Mouse (Mus musculus): Measurements from ENCODE around the gene App. TPM values are rescaled to one million over a fixed set of nuclear protein-coding genes. Genes with fewer than 3 reads are reported as not detected.

The App gene
- total and polyA plus RNA-seq, 2 experiments = 28.9 to 29.9 TPM

DNA sequence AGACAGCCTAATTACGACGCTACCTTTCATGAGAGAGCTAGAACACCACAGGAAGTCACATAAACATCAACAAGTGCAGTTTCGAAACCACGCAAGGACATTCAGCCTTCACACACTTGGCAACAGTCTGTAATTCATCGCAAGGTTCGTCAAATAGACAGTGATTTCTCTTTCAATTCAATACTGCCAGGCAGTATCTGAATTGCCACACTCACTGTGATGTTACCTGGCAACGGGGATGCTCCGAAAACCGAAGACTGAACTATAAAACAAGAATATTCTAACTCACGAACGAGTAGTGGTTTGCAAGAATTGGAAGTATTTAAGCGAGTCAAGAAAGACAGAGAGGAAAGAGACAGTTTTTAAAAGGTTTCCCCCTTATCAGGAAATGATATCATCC is 142.8 kb downstream of the App start:
- no peak overlapping the region for H3K27ac ChIP-seq (replicated peaks; ENCODE audit: insufficient read depth, low read depth, low read length)
- no peak overlapping the region for H3K4me3 ChIP-seq (ENCODE audit: insufficient read depth, low read depth, low read length)
- H3K36me3 ChIP-seq (ENCODE audit: control insufficient read depth, insufficient read depth, low read length) = no peaks in the 10 kb centered on the region; the same call in 1 of the 2 replicates
- TF ChIP-seq POLR2A (IDR thresholded peaks at IDR 0.05; ENCODE audit: extremely low read depth, insufficient read depth, low read length) (no peak), CTCF (IDR thresholded peaks at IDR 0.05; ENCODE audit: low read depth, low read length) (no peak)
- H3K27me3 ChIP-seq (ENCODE audit: control insufficient read depth, insufficient read depth, low read length) = no peaks in the 10 kb centered on the region
- 52% methylated on average over 12 of the region's 12 CpGs for WGBS
- H3K4me1 ChIP-seq (ENCODE audit: control insufficient read depth, insufficient read depth, low read length) = peaks cover 6% of the 10 kb centered on the region
- H3K9ac ChIP-seq (ENCODE audit: low read depth, low read length) = no peak overlapping the region
- DNase-seq (ENCODE audit: extremely low read depth, low read depth, low spot score) = peak; percentile 90
- no peaks in the 10 kb centered on the region for H3K79me2 ChIP-seq (ENCODE audit: control insufficient read depth, insufficient read depth, low read length)

GRCm38 (mm10) chr16:85028396-85028795 is 145.2 kb downstream of the App start:
- Histone ChIP-seq H3K36me3 (ENCODE audit: control insufficient read depth, insufficient read depth, low read length) (peaks cover 2% of the 10 kb centered on the region; the same call in 1 of the 2 replicates), H3K9ac (ENCODE audit: low read depth, low read length) (no peak overlapping the region), H3K79me2 (ENCODE audit: control insufficient read depth, insufficient read depth, low read length) (no peaks in the 10 kb centered on the region), H3K4me3 (ENCODE audit: insufficient read depth, low read depth, low read length) (no peak overlapping the region), H3K27me3 (ENCODE audit: control insufficient read depth, insufficient read depth, low read length) (no peaks in the 10 kb centered on the region), H3K4me1 (ENCODE audit: control insufficient read depth, insufficient read depth, low read length) (peaks cover 6% of the 10 kb centered on the region), H3K27ac (replicated peaks; ENCODE audit: insufficient read depth, low read depth, low read length) (no peak overlapping the region)
- 83% methylated on average over 4 of the region's 4 CpGs for WGBS
- TF ChIP-seq POLR2A (IDR thresholded peaks at IDR 0.05; ENCODE audit: extremely low read depth, insufficient read depth, low read length) (no peak), CTCF (IDR thresholded peaks at IDR 0.05; ENCODE audit: low read depth, low read length) (no peak)
- no peak for DNase-seq (ENCODE audit: extremely low read depth, low read depth, low spot score)

DNA sequence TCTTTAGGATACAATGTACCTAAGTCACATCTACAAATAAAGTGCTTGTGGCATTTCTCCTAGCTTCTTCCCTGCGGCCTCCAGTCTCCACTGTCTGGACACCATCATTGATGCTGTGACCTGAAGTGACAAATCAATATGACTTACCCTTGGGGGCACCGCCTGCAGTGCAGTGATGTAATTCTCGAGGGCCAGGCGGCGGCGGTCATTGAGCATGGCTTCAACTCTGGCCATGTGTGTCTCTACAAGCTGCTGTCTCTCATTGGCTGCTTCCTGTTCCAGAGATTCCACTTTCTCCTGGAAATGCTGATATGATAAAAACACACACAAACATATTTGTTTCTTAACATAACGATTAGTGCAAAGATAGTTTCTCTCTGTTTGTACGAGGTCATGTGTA is 148.9 kb downstream of the App start:
- Histone ChIP-seq H3K36me3 (ENCODE audit: control insufficient read depth, insufficient read depth, low read length) (peaks cover 2% of the 10 kb centered on the region; the same call in 1 of the 2 replicates), H3K27me3 (ENCODE audit: control insufficient read depth, insufficient read depth, low read length) (no peaks in the 10 kb centered on the region), H3K27ac (replicated peaks; ENCODE audit: insufficient read depth, low read depth, low read length) (no peak overlapping the region), H3K79me2 (ENCODE audit: control insufficient read depth, insufficient read depth, low read length) (no peaks in the 10 kb centered on the region), H3K4me3 (ENCODE audit: insufficient read depth, low read depth, low read length) (no peak overlapping the region), H3K4me1 (ENCODE audit: control insufficient read depth, insufficient read depth, low read length) (no peaks in the 10 kb centered on the region), H3K9ac (ENCODE audit: low read depth, low read length) (no peak overlapping the region)
- no peak for DNase-seq (ENCODE audit: extremely low read depth, low read depth, low spot score)
- TF ChIP-seq POLR2A (IDR thresholded peaks at IDR 0.05; ENCODE audit: extremely low read depth, insufficient read depth, low read length) (no peak), CTCF (IDR thresholded peaks at IDR 0.05; ENCODE audit: low read depth, low read length) (no peak)
- 85% methylated on average over 8 of the region's 8 CpGs for WGBS

DNA sequence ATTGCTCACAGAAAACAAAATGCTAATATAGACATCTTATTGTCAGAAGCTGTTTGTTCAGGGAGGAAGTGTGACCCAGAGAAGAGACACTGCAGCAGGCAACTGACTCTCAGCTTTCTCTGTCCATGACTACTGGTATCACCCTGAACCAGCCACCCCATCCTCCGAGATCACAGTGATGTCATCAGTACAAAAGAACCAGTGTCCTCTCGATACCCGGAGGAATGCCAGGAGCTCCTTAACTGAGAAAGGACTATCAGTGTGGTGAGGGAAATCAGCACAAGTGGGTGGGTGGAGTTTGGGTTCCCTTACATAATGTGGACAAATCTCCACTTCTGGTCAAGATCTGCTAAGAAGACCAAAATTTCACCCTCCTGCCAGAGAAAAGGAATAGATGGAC is 150.5 kb downstream of the App start:
- Histone ChIP-seq H3K27me3 (ENCODE audit: control insufficient read depth, insufficient read depth, low read length) (no peaks in the 10 kb centered on the region), H3K27ac (replicated peaks; ENCODE audit: insufficient read depth, low read depth, low read length) (no peak overlapping the region), H3K79me2 (ENCODE audit: control insufficient read depth, insufficient read depth, low read length) (no peaks in the 10 kb centered on the region), H3K4me1 (ENCODE audit: control insufficient read depth, insufficient read depth, low read length) (no peaks in the 10 kb centered on the region), H3K4me3 (ENCODE audit: insufficient read depth, low read depth, low read length) (no peak overlapping the region), H3K36me3 (ENCODE audit: control insufficient read depth, insufficient read depth, low read length) (peaks cover 2% of the 10 kb centered on the region; the same call in 1 of the 2 replicates), H3K9ac (ENCODE audit: low read depth, low read length) (no peak overlapping the region)
- no peak for DNase-seq (ENCODE audit: extremely low read depth, low read depth, low spot score)
- TF ChIP-seq POLR2A (IDR thresholded peaks at IDR 0.05; ENCODE audit: extremely low read depth, insufficient read depth, low read length) (no peak), CTCF (IDR thresholded peaks at IDR 0.05; ENCODE audit: low read depth, low read length) (no peak)
- 92% methylated on average over 3 of the region's 3 CpGs for WGBS

GRCm38 (mm10) chr16:85020696-85021323 is 152.8 kb downstream of the App start:
- H3K4me1 ChIP-seq (ENCODE audit: control insufficient read depth, insufficient read depth, low read length) = no peaks in the 10 kb centered on the region
- no peaks in the 10 kb centered on the region for H3K79me2 ChIP-seq (ENCODE audit: control insufficient read depth, insufficient read depth, low read length)
- H3K36me3 ChIP-seq (ENCODE audit: control insufficient read depth, insufficient read depth, low read length) = peaks cover 2% of the 10 kb centered on the region; the same call in 1 of the 2 replicates
- TF ChIP-seq POLR2A (IDR thresholded peaks at IDR 0.05; ENCODE audit: extremely low read depth, insufficient read depth, low read length) (no peak), CTCF (IDR thresholded peaks at IDR 0.05; ENCODE audit: low read depth, low read length) (no peak)
- peak overlapping the region; percentile 61 for H3K9ac ChIP-seq (ENCODE audit: low read depth, low read length)
- H3K27ac ChIP-seq (replicated peaks; ENCODE audit: insufficient read depth, low read depth, low read length) = peak overlapping the region; percentile 90
- peak; percentile 90 for DNase-seq (ENCODE audit: extremely low read depth, low read depth, low spot score)
- H3K27me3 ChIP-seq (ENCODE audit: control insufficient read depth, insufficient read depth, low read length) = no peaks in the 10 kb centered on the region
- 31% methylated on average over 9 of the region's 9 CpGs for WGBS
- peak overlapping the region; percentile 32 for H3K4me3 ChIP-seq (ENCODE audit: insufficient read depth, low read depth, low read length)

GRCm38 (mm10) chr16:85019273-85019672 is 154.3 kb downstream of the App start:
- Histone ChIP-seq H3K4me3 (ENCODE audit: insufficient read depth, low read depth, low read length) (no peak overlapping the region), H3K27ac (replicated peaks; ENCODE audit: insufficient read depth, low read depth, low read length) (no peak overlapping the region), H3K79me2 (ENCODE audit: control insufficient read depth, insufficient read depth, low read length) (no peaks in the 10 kb centered on the region), H3K4me1 (ENCODE audit: control insufficient read depth, insufficient read depth, low read length) (no peaks in the 10 kb centered on the region), H3K9ac (ENCODE audit: low read depth, low read length) (no peak overlapping the region), H3K36me3 (ENCODE audit: control insufficient read depth, insufficient read depth, low read length) (peaks cover 4% of the 10 kb centered on the region; the same call in 1 of the 2 replicates), H3K27me3 (ENCODE audit: control insufficient read depth, insufficient read depth, low read length) (no peaks in the 10 kb centered on the region)
- 86% methylated on average over 5 of the region's 5 CpGs for WGBS
- DNase-seq (ENCODE audit: extremely low read depth, low read depth, low spot score) = no peak
- TF ChIP-seq POLR2A (IDR thresholded peaks at IDR 0.05; ENCODE audit: extremely low read depth, insufficient read depth, low read length) (no peak), CTCF (IDR thresholded peaks at IDR 0.05; ENCODE audit: low read depth, low read length) (no peak)

All from liver, adult 2 months (tissue).